Mouse (Mus musculus) limb, embryonic 10.5 days (tissue): ENCODE data around the gene Sox6. TPM values are rescaled to one million over a fixed set of nuclear protein-coding genes. Genes with fewer than 3 reads are reported as not detected.

Experiments used
- DNase-seq: peaks from one replicate; pipeline ENCODE4 v3.0.0-alpha.2; 2017; ENCODE audit warnings: low spot score
- H3K27ac ChIP-seq: fragments of 300-500 bp; sonication (generic); 2 replicates; pipeline ENCODE4 v1.5.1; 2016; ENCODE audit warnings: mild to moderate bottlenecking
- H3K27me3 ChIP-seq: fragments of 300-500 bp; sonication (generic); 2 replicates; pipeline ENCODE4 v1.6.1; 2016; ENCODE audit warnings: low read depth, mild to moderate bottlenecking; ENCODE audit not compliant: poor library complexity, severe bottlenecking
- H3K36me3 ChIP-seq: fragments of 300-500 bp; sonication (generic); 2 replicates; pipeline ENCODE4 v1.6.1; 2016; ENCODE audit warnings: mild to moderate bottlenecking, moderate library complexity
- H3K4me1 ChIP-seq: fragments of 300-500 bp; sonication (generic); 2 replicates; pipeline ENCODE4 v1.6.1; 2016
- H3K4me3 ChIP-seq: fragments of 300-500 bp; sonication (generic); 2 replicates; pipeline ENCODE4 v1.5.1; 2016; ENCODE audit warnings: mild to moderate bottlenecking, moderate library complexity
- H3K9me3 ChIP-seq: fragments of 300-500 bp; sonication (generic); replicated peaks from 2 replicates; pipeline ENCODE4 v1.6.1; 2016; ENCODE audit warnings: mild to moderate bottlenecking
- WGBS: fragments of 180-500 bp; shearing (Covaris S2); methylation state at CpG from one replicate; pipeline ENCODE4 v1.1.7; 2016; 5-methylcytosine and 5-hydroxymethylcytosine counted together
- polyA plus RNA-seq: library from polyadenylated mRNA; unstranded; fragments of >200 nt; fragmentation: Nextera tagmentation; extraction: Ambion mirVana; gene quantifications from 2 replicates; pipeline ENCODE4 v1.2.1, GENCODE M21; 2016

Sox6 gene
- polyA plus RNA-seq, 1 experiment from 2014 or later = 23.7 TPM

GRCm38 (mm10) chr7:115747541-115747940 is 291.1 kb downstream of the Sox6 start:
- WGBS = 78% methylated on average over 7 of the region's 7 CpGs
- DNase-seq = no peak

GRCm38 (mm10) chr7:115745672-115746253 is 292.8 kb downstream of the Sox6 start:
- 87% methylated on average over 4 of the region's 4 CpGs for WGBS
- H3K27me3 ChIP-seq = no peaks in the 10 kb centered on the region
- DNase-seq = no peak
- H3K9me3 ChIP-seq = no peaks in the 10 kb centered on the region
- H3K27ac ChIP-seq = no peak overlapping the region
- H3K4me3 ChIP-seq = no peak overlapping the region
- peaks cover 17% of the 10 kb centered on the region for H3K4me1 ChIP-seq
- H3K36me3 ChIP-seq = no peaks in the 10 kb centered on the region

More at GRCm38 (mm10) chr7:115747541-115747940, 291.1 kb downstream of the Sox6 start:
- no peak overlapping the region for H3K27ac ChIP-seq
- peaks cover 32% of the 10 kb centered on the region for H3K4me1 ChIP-seq
- no peaks in the 10 kb centered on the region for H3K27me3 ChIP-seq
- no peaks in the 10 kb centered on the region for H3K9me3 ChIP-seq
- H3K4me3 ChIP-seq = no peak overlapping the region
- H3K36me3 ChIP-seq = no peaks in the 10 kb centered on the region

GRCm38 (mm10) chr7:115734137-115734536 is 304.5 kb downstream of the Sox6 start:
- Histone ChIP-seq H3K4me3 (no peak overlapping the region), H3K27ac (no peak overlapping the region), H3K36me3 (no peaks in the 10 kb centered on the region), H3K9me3 (no peaks in the 10 kb centered on the region), H3K27me3 (no peaks in the 10 kb centered on the region), H3K4me1 (no peaks in the 10 kb centered on the region)
- WGBS = 84% methylated on average over 7 of the region's 7 CpGs
- no peak for DNase-seq

- Histone ChIP-seq H3K27ac (no peak overlapping the region), H3K27me3 (no peaks in the 10 kb centered on the region), H3K36me3 (no peaks in the 10 kb centered on the region), H3K9me3 (no peaks in the 10 kb centered on the region), H3K4me3 (no peak overlapping the region), H3K4me1 (0 out of 2 replicates have a peak, but pooled peaks cover under 1% of the 10 kb centered on the region)
- 85% methylated on average over 1 of the region's 1 CpGs for WGBS
- DNase-seq = no peak
Observed at GRCm38 (mm10) chr7:115732824-115733223, 305.8 kb downstream of the Sox6 start.

- Histone ChIP-seq H3K4me3 (no peak overlapping the region), H3K9me3 (no peaks in the 10 kb centered on the region), H3K36me3 (no peaks in the 10 kb centered on the region), H3K27ac (no peak overlapping the region), H3K27me3 (no peaks in the 10 kb centered on the region), H3K4me1 (peaks cover 19% of the 10 kb centered on the region)
- DNase-seq = no peak
- WGBS = 53% methylated on average over 2 of the region's 2 CpGs
Observed at GRCm38 (mm10) chr7:115726776-115727175, 311.8 kb downstream of the Sox6 start.

- no peak overlapping the region for H3K27ac ChIP-seq
- WGBS = 87% methylated on average over 2 of the region's 2 CpGs
- no peak for DNase-seq
- H3K27me3 ChIP-seq = no peaks in the 10 kb centered on the region
- H3K9me3 ChIP-seq = no peaks in the 10 kb centered on the region
- H3K36me3 ChIP-seq = no peaks in the 10 kb centered on the region
- H3K4me1 ChIP-seq = peaks cover 27% of the 10 kb centered on the region
- no peak overlapping the region for H3K4me3 ChIP-seq
Observed at GRCm38 (mm10) chr7:115724404-115724803, 314.2 kb downstream of the Sox6 start.

- no peak overlapping the region for H3K4me3 ChIP-seq
- 31% methylated on average over 7 of the region's 7 CpGs for WGBS
- DNase-seq = no peak
Observed at GRCm38 (mm10) chr7:115721624-115722540, 316.7 kb downstream of the Sox6 start.

GRCm38 (mm10) chr7:115719791-115720190 is 318.8 kb downstream of the Sox6 start:
- Histone ChIP-seq H3K4me3 (no peak overlapping the region), H3K9me3 (no peaks in the 10 kb centered on the region), H3K4me1 (peaks cover 23% of the 10 kb centered on the region), H3K27me3 (no peaks in the 10 kb centered on the region), H3K36me3 (no peaks in the 10 kb centered on the region), H3K27ac (no peak overlapping the region)
- 96% methylated on average over 3 of the region's 3 CpGs for WGBS
- no peak for DNase-seq

More at GRCm38 (mm10) chr7:115721624-115722540, 316.7 kb downstream of the Sox6 start:
- Histone ChIP-seq H3K9me3 (no peaks in the 10 kb centered on the region), H3K27ac (no peak overlapping the region), H3K27me3 (no peaks in the 10 kb centered on the region), H3K36me3 (no peaks in the 10 kb centered on the region), H3K4me1 (peaks cover 23% of the 10 kb centered on the region)

GRCm38 (mm10) chr7:115706141-115706540 is 332.5 kb downstream of the Sox6 start:
- H3K27ac ChIP-seq = no peak overlapping the region
- H3K36me3 ChIP-seq = no peaks in the 10 kb centered on the region
- H3K4me1 ChIP-seq = 0 out of 2 replicates have a peak, but pooled peaks cover 8% of the 10 kb centered on the region
- no peaks in the 10 kb centered on the region for H3K27me3 ChIP-seq
- no peak overlapping the region for H3K4me3 ChIP-seq
- H3K9me3 ChIP-seq = no peaks in the 10 kb centered on the region
- 24% methylated on average over 2 of the region's 2 CpGs for WGBS
- no peak for DNase-seq

- Histone ChIP-seq H3K36me3 (no peaks in the 10 kb centered on the region), H3K27me3 (no peaks in the 10 kb centered on the region)
Observed at GRCm38 (mm10) chr7:115698105-115698504, 340.5 kb downstream of the Sox6 start.

GRCm38 (mm10) chr7:115693206-115693605 is 345.4 kb downstream of the Sox6 start:
- H3K36me3 ChIP-seq = no peaks in the 10 kb centered on the region
- H3K9me3 ChIP-seq = no peaks in the 10 kb centered on the region
- H3K4me1 ChIP-seq = peaks cover 41% of the 10 kb centered on the region
- H3K27me3 ChIP-seq = no peaks in the 10 kb centered on the region
- no peak overlapping the region for H3K4me3 ChIP-seq
- 89% methylated on average over 8 of the region's 8 CpGs for WGBS
- no peak for DNase-seq
- H3K27ac ChIP-seq = no peak overlapping the region

More at GRCm38 (mm10) chr7:115698105-115698504, 340.5 kb downstream of the Sox6 start:
- Histone ChIP-seq H3K4me3 (no peak overlapping the region), H3K4me1 (peaks cover 4% of the 10 kb centered on the region; the same call in 1 of the 2 replicates), H3K9me3 (no peaks in the 10 kb centered on the region), H3K27ac (no peak overlapping the region)
- 84% methylated on average over 1 of the region's 1 CpGs for WGBS
- DNase-seq = no peak

- Histone ChIP-seq H3K4me3 (no peak overlapping the region), H3K27ac (peak overlapping the region; percentile 20; the same call in 1 of the 2 replicates), H3K9me3 (no peaks in the 10 kb centered on the region), H3K27me3 (no peaks in the 10 kb centered on the region), H3K4me1 (peaks cover 51% of the 10 kb centered on the region), H3K36me3 (no peaks in the 10 kb centered on the region)
- DNase-seq = no peak
- 24% methylated on average over 4 of the region's 4 CpGs for WGBS
Observed at GRCm38 (mm10) chr7:115691091-115691490, 347.5 kb downstream of the Sox6 start.

- no peaks in the 10 kb centered on the region for H3K27me3 ChIP-seq
- H3K9me3 ChIP-seq = no peaks in the 10 kb centered on the region
- H3K27ac ChIP-seq = no peak overlapping the region
- no peak overlapping the region for H3K4me3 ChIP-seq
- H3K4me1 ChIP-seq = peaks cover 41% of the 10 kb centered on the region
- no peaks in the 10 kb centered on the region for H3K36me3 ChIP-seq
- WGBS = 91% methylated on average over 6 of the region's 6 CpGs
- DNase-seq = no peak
Observed at GRCm38 (mm10) chr7:115686687-115687086, 351.9 kb downstream of the Sox6 start.
